Mouse (Mus musculus) neural tube, embryonic 13.5 days (tissue): Measurements from ENCODE around the gene Rdh5. TPM values are rescaled to one million over a fixed set of nuclear protein-coding genes. Genes with fewer than 3 reads are reported as not detected.

Experiments
- ATAC-seq: fragments of 200-750 bp; cut with Nextera tagmentation; 2 replicates; pipeline ENCODE4 v1.8.0; 2017; ENCODE audit warnings: low read depth, mild to moderate bottlenecking, moderate TSS enrichment, moderate library complexity
- H3K27ac ChIP-seq: fragments of 300-500 bp; sonication (generic); replicated peaks from 2 replicates; pipeline ENCODE4 v1.5.1; 2015; ENCODE audit warnings: moderate library complexity, mild to moderate bottlenecking, inconsistent platforms
- H3K27me3 ChIP-seq: fragments of 300-500 bp; sonication (generic); 2 replicates; pipeline ENCODE4 v1.6.1; 2015; ENCODE audit warnings: mild to moderate bottlenecking, inconsistent platforms
- H3K36me3 ChIP-seq: fragments of 300-500 bp; sonication (generic); 2 replicates; pipeline ENCODE4 v1.6.1; 2015; ENCODE audit warnings: mild to moderate bottlenecking, inconsistent platforms
- H3K4me1 ChIP-seq: fragments of 300-500 bp; sonication (generic); replicated peaks from 2 replicates; pipeline ENCODE4 v1.6.1; 2015; ENCODE audit warnings: inconsistent platforms
- H3K4me2 ChIP-seq: fragments of 300-500 bp; sonication (generic); 2 replicates; pipeline ENCODE4 v1.6.1; 2015; ENCODE audit warnings: inconsistent platforms, mild to moderate bottlenecking, moderate library complexity
- H3K4me3 ChIP-seq: fragments of 300-500 bp; sonication (generic); 2 replicates; pipeline ENCODE4 v1.5.1; 2015; ENCODE audit warnings: mild to moderate bottlenecking, inconsistent platforms
- H3K9ac ChIP-seq: fragments of 300-500 bp; sonication (generic); 2 replicates; pipeline ENCODE4 v1.6.1; 2015; ENCODE audit warnings: moderate library complexity, mild to moderate bottlenecking, inconsistent platforms
- H3K9me3 ChIP-seq: fragments of 300-500 bp; sonication (generic); 2 replicates; pipeline ENCODE4 v1.6.1; 2016; ENCODE audit warnings: inconsistent platforms
- WGBS: fragments of 180-500 bp; shearing (Covaris S2); methylation state at CpG from one replicate; pipeline ENCODE4 v1.1.7; 2015; 5-methylcytosine and 5-hydroxymethylcytosine counted together
- polyA plus RNA-seq: library from polyadenylated mRNA; unstranded; fragments of >200 nt; fragmentation: Nextera tagmentation; extraction: Ambion mirVana; gene quantifications from 2 replicates; pipeline ENCODE4 v1.2.1, GENCODE M21; 2015

Rdh5 gene
- polyA plus RNA-seq, 1 experiment from 2014 or later = 14.1 TPM

DNA sequence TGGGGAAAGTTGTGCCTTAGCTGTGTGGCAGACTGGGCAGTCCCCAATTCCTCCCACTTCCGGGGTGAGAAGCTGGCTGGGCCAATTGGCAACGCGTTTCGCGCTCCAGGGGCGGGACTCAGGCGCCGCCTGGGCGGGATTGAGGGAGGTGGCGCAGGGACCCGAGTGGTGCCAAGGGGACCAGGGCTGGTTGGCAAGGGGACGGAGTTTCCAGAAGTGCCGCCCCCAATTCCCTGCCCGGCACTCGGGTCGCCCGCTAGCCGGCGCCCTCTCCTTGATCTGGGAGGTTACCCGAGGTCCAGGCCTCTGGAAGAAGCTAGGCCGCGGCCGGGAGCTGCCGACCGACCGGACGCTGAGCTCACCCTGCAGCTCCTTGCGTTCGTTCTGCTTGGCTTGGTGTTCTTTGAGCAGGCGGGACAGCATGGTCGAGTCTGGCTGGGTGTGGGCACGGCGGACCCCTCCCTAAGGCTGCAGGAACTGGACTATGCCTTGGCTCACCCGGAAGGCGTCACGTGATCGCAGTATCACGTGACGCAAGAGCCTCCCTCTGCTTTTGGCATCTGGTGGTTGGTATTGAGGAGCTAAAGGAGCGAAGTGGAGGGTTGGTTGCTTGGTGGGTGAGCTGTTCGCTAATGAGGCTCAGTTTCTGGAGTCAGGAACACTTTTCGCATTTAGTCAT, 464 bp upstream of the Rdh5 start:
- WGBS = under 1% methylated on average over 42 of the region's 42 CpGs
- peak; percentile 96 for ATAC-seq
- peaks cover 57% of the 10 kb centered on the region for H3K4me1 ChIP-seq

GRCm38 (mm10) chr10:128921883-128922821, 536 bp downstream of the Rdh5 start:
- 73% methylated on average over 16 of the region's 16 CpGs for WGBS
- peaks cover 57% of the 10 kb centered on the region for H3K4me1 ChIP-seq
- peak overlapping the region; percentile 96 for H3K27ac ChIP-seq
- 0 out of 2 replicates have a peak, but pooled peaks have one; percentile 2 for ATAC-seq
- no peaks in the 10 kb centered on the region for H3K9me3 ChIP-seq
- H3K4me3 ChIP-seq = peak overlapping the region; percentile 86
- H3K4me2 ChIP-seq = peak overlapping the region; percentile 80
- H3K36me3 ChIP-seq = peaks cover 16% of the 10 kb centered on the region
- H3K9ac ChIP-seq = peak overlapping the region; percentile 89
- H3K27me3 ChIP-seq = peaks cover 4% of the 10 kb centered on the region; the same call in 1 of the 2 replicates

More for the DNA sequence above, 464 bp upstream of the Rdh5 start:
- peak overlapping the region; percentile 80 for H3K4me2 ChIP-seq
- H3K4me3 ChIP-seq = peak overlapping the region; percentile 86
- peak overlapping the region; percentile 89 for H3K9ac ChIP-seq
- H3K36me3 ChIP-seq = peaks cover 6% of the 10 kb centered on the region; the same call in 1 of the 2 replicates
- peak overlapping the region; percentile 96 for H3K27ac ChIP-seq
- peaks cover 13% of the 10 kb centered on the region for H3K27me3 ChIP-seq
- H3K9me3 ChIP-seq = no peaks in the 10 kb centered on the region

GRCm38 (mm10) chr10:128921251-128921650, 1.4 kb downstream of the Rdh5 start:
- Histone ChIP-seq H3K9me3 (no peaks in the 10 kb centered on the region), H3K4me2 (no peak overlapping the region), H3K27ac (no peak overlapping the region), H3K27me3 (no peaks in the 10 kb centered on the region), H3K4me3 (no peak overlapping the region), H3K36me3 (peaks cover 22% of the 10 kb centered on the region), H3K4me1 (peaks cover 57% of the 10 kb centered on the region), H3K9ac (no peak overlapping the region)
- WGBS = 77% methylated on average over 1 of the region's 1 CpGs
- no peak for ATAC-seq

DNA sequence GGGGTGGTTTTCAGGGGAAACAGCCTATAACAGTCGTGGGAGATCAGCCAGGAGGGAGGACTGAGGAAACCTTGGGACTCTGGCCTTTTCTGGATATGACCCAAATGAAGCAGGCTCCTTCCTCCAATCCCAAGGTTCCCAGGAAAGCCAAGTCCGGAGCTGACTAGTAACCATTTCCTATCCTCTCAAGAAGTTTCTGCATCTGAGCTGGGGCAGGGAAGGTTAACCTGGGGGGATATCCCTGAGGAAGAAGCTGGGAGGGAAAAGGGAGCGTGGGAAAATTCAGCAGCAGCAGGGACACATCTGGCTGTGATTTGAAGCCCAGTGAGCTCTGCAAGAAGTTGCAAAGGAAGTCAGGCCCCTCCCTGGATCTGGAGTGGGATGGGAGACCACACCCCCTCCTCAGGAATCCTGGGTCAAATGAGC, 1.9 kb downstream of the Rdh5 start:
- Histone ChIP-seq H3K27ac (no peak overlapping the region), H3K27me3 (no peaks in the 10 kb centered on the region), H3K9me3 (no peaks in the 10 kb centered on the region), H3K36me3 (peaks cover 25% of the 10 kb centered on the region), H3K4me1 (peaks cover 57% of the 10 kb centered on the region), H3K9ac (no peak overlapping the region), H3K4me2 (no peak overlapping the region), H3K4me3 (no peak overlapping the region)
- ATAC-seq = no peak
- 87% methylated on average over 3 of the region's 3 CpGs for WGBS

- peak overlapping the region; percentile 65 for H3K27ac ChIP-seq
- peaks cover 57% of the 10 kb centered on the region for H3K4me1 ChIP-seq
- H3K9ac ChIP-seq = peak overlapping the region; percentile 46; the same call in 1 of the 2 replicates
- H3K9me3 ChIP-seq = no peaks in the 10 kb centered on the region
- no peak overlapping the region for H3K4me3 ChIP-seq
- no peaks in the 10 kb centered on the region for H3K27me3 ChIP-seq
- no peak overlapping the region for H3K4me2 ChIP-seq
- H3K36me3 ChIP-seq = peaks cover 25% of the 10 kb centered on the region
- 86% methylated on average over 7 of the region's 7 CpGs for WGBS
- no peak for ATAC-seq
Observed at GRCm38 (mm10) chr10:128919966-128920365, 2.7 kb downstream of the Rdh5 start.

DNA sequence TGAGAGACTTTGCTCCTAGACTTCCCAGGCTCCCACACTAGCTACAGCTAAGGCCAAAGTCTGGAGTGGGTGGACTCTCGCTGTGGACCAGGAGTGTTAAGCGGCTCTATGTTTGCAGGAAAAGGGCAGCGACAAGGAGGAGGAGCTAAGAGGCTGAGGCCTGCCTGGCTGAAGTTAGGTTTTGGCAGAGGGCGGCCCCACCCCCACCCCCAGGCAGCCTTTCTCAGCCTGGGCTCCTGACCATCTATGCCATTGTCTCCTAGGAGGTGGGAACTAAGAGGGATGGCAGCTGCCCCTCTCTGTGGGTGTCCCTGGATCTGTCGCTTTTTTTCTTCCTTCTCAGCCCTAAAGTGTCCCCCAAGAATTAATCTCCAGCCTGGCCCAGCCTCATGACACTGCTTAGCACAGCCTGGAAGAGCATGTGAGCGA, 3.5 kb downstream of the Rdh5 start:
- Histone ChIP-seq H3K27me3 (no peaks in the 10 kb centered on the region), H3K4me3 (no peak overlapping the region), H3K27ac (peak overlapping the region; percentile 65), H3K4me2 (no peak overlapping the region), H3K9ac (no peak overlapping the region; the same call in 1 of the 2 replicates), H3K4me1 (peaks cover 56% of the 10 kb centered on the region), H3K36me3 (peaks cover 25% of the 10 kb centered on the region), H3K9me3 (no peaks in the 10 kb centered on the region)
- ATAC-seq = no peak
- 22% methylated on average over 6 of the region's 6 CpGs for WGBS

DNA sequence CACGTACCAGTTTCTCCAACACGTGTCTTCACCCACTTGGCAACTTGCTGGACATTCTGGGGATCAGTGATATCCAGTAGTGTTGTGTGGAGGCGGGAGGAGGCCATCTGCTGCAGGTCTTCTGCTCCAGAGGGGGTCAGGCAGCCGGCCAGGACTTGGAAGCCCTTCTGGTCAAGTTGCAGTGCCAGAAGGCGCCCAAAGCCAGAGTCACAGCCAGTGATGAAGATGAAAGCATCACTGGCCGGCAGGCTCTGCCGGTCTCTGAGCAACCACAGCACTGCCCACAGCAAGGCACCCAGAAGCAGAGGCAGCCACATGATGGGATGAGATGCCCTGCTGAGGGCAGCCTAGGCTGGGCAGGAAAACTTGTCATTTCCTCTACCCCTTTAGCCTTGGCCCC, 4.4 kb downstream of the Rdh5 start:
- WGBS = 76% methylated on average over 7 of the region's 7 CpGs
- Histone ChIP-seq H3K4me1 (peaks cover 55% of the 10 kb centered on the region), H3K27me3 (no peaks in the 10 kb centered on the region), H3K27ac (peak overlapping the region; percentile 65; the same call in 1 of the 2 replicates), H3K9me3 (no peaks in the 10 kb centered on the region), H3K4me2 (no peak overlapping the region), H3K9ac (no peak overlapping the region), H3K4me3 (no peak overlapping the region), H3K36me3 (peaks cover 25% of the 10 kb centered on the region)
- ATAC-seq = no peak

- Histone ChIP-seq H3K36me3 (peaks cover 25% of the 10 kb centered on the region), H3K27ac (no peak overlapping the region), H3K9me3 (no peaks in the 10 kb centered on the region), H3K4me1 (peaks cover 55% of the 10 kb centered on the region), H3K9ac (no peak overlapping the region), H3K4me3 (no peak overlapping the region), H3K4me2 (no peak overlapping the region), H3K27me3 (no peaks in the 10 kb centered on the region)
- WGBS = 90% methylated on average over 6 of the region's 6 CpGs
- no peak for ATAC-seq
Observed at GRCm38 (mm10) chr10:128917400-128917799, 5.3 kb downstream of the Rdh5 start.

DNA sequence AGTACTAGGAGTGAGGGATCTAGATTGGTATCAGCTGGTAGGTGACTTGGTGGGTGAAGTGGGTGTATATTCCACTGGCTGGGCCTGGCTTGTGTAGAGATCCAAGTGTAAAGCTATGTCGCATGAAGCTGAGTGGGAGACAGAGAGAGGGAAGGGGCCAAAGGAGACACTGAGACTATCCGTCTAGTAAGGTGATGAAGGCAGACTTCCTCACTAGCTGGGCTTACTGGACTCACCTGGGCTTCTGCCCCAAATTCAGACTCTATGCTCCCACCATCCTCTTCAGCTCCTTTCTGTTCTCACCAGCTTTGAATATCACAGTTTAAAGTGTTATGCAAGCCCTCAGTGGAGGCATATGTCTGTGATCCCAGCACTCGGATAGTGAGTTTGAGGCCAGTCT, 6.0 kb downstream of the Rdh5 start:
- 97% methylated on average over 3 of the region's 3 CpGs for WGBS

DNA sequence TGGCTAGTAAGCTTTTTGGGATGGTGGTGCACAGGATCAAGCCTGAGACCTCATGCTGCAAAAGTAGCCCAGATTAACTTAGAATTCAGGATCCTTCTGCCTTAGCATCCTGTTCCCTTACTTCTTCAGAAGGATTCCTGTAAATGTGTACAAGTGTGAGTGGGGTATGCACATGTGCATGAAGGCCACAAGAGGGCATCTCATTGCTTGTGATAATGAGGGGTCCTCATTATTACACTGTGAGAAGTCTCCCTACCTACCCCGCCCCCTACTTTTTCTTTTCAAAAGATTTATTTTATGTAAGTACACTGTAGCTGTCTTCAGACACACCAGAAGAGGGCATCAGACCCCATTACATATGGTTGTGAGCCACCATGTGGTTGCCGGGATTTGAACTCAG, 7.1 kb downstream of the Rdh5 start:
- 93% methylated on average over 2 of the region's 2 CpGs for WGBS
- H3K4me1 ChIP-seq = peaks cover 48% of the 10 kb centered on the region
- H3K27ac ChIP-seq = no peak overlapping the region
- H3K9ac ChIP-seq = no peak overlapping the region
- H3K9me3 ChIP-seq = no peaks in the 10 kb centered on the region
- no peak for ATAC-seq
- H3K4me3 ChIP-seq = no peak overlapping the region
- peaks cover 25% of the 10 kb centered on the region for H3K36me3 ChIP-seq
- H3K27me3 ChIP-seq = no peaks in the 10 kb centered on the region
- no peak overlapping the region for H3K4me2 ChIP-seq

More for the DNA sequence above, 6.0 kb downstream of the Rdh5 start:
- Histone ChIP-seq H3K9me3 (no peaks in the 10 kb centered on the region), H3K27me3 (no peaks in the 10 kb centered on the region), H3K4me1 (peaks cover 48% of the 10 kb centered on the region), H3K4me3 (no peak overlapping the region), H3K9ac (no peak overlapping the region), H3K27ac (no peak overlapping the region), H3K4me2 (no peak overlapping the region), H3K36me3 (peaks cover 25% of the 10 kb centered on the region)
- no peak for ATAC-seq

DNA sequence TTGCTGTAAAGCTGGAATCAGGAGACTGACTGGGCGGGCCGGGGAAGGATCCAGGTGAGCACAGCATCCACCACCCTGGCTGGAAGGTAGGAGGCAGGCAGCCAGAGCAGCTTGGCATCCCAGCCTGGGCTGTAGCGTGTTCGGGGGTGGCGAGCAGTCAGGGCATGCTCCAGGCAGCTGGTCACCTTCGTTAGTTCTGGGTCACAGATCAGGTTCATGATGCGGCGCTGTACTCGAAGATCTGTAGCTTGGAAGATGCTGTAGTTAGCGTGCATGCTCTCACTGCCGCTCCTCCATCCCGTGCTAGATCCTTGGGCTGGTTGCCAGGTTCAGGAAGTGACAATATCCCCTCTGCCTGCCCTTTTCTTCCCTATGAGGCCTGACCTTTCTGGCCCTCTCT, 9.0 kb downstream of the Rdh5 start:
- H3K9ac ChIP-seq = peak overlapping the region; percentile 12; the same call in 1 of the 2 replicates
- no peaks in the 10 kb centered on the region for H3K9me3 ChIP-seq
- no peaks in the 10 kb centered on the region for H3K27me3 ChIP-seq
- H3K4me1 ChIP-seq = peaks cover 39% of the 10 kb centered on the region
- no peak for ATAC-seq
- H3K27ac ChIP-seq = no peak overlapping the region
- peaks cover 22% of the 10 kb centered on the region for H3K36me3 ChIP-seq
- WGBS = 75% methylated on average over 12 of the region's 12 CpGs
- no peak overlapping the region for H3K4me3 ChIP-seq
- no peak overlapping the region for H3K4me2 ChIP-seq

DNA sequence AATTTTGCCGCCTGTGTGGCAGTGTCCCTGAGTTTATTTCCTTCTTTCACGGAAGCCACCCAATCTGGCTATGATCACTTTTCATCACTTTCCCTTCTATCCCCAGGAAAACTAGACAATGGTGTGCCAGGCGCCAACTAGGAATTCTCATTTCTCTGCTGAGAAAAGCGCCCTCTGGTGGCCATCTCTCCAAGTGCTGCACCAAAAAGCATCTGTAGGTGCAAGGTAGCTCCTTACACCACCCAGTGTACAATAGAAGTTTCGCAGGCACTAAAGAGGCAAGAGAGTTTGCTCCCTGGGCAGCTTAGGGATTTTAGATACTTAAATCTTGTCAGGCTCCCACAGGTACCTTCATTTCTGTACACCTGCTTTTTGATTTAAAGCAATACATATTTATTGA, 9.5 kb downstream of the Rdh5 start:
- H3K27me3 ChIP-seq = peaks cover 2% of the 10 kb centered on the region; the same call in 1 of the 2 replicates
- H3K9ac ChIP-seq = no peak overlapping the region
- WGBS = 9% methylated on average over 5 of the region's 5 CpGs
- H3K9me3 ChIP-seq = no peaks in the 10 kb centered on the region
- H3K4me1 ChIP-seq = peaks cover 34% of the 10 kb centered on the region
- 0 out of 2 replicates have a peak overlapping the region, but pooled peaks have one; percentile 49 for H3K27ac ChIP-seq
- H3K4me2 ChIP-seq = no peak overlapping the region
- ATAC-seq = peak; percentile 17; the same call in 1 of the 2 replicates
- H3K4me3 ChIP-seq = no peak overlapping the region
- peaks cover 20% of the 10 kb centered on the region for H3K36me3 ChIP-seq
